Mouse (Mus musculus): ENCODE measurements around the gene Slc27a2. TPM values are rescaled to one million over a fixed set of nuclear protein-coding genes. Genes with fewer than 3 reads are reported as not detected.

Slc27a2 gene
- polyA plus RNA-seq, 1 experiment = 9.4 TPM

DNA sequence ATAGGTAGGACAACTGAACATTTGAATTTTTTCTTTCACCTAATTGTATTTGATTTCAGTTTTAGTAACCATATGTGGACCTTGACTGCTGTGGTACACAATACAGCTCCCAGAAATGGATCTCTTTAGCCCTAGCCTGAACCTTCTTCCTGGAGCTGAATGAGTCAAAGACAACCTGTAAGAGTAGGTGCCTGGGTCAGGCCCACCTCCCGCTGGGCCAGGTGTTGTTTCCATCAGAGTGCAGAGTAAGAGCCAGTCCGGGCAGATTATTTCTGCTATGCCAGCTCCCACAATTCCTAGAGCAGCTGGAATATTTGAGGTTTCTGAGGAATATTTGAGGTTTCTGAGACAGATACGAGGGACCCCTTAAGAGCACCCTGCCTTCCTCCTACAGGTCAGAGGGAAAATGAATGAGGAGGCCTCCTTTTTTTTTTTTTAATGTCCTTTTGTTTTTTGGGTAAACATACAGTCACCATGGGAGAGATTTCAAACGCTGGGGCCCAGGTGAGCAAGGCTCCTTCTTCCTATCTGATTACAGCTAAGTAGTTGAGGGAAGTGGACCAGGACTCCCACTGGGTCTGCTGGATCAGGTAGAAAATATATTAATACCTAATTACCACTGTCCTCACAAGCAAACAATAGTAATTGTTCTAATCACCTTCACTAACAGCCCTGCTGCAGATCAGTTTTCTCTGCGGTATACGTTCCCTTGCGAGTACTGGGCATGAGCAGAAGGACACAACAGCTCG is 32.6 kb downstream of the Slc27a2 start:
- TF ChIP-seq POLR2A (IDR thresholded peaks at IDR 0.05; ENCODE audit: borderline replicate concordance, insufficient read depth, low read length) = no peak
- TF ChIP-seq CTCF (IDR thresholded peaks at IDR 0.05; ENCODE audit: borderline replicate concordance, insufficient read depth, low read depth, low read length) = no peak
- Histone ChIP-seq H3K4me3 (replicated peaks; ENCODE audit: insufficient read depth, low read depth, low read length) (no peak overlapping the region), H3K27me3 (ENCODE audit: control insufficient read depth, insufficient read depth, low read length) (no peaks in the 10 kb centered on the region), H3K4me1 (ENCODE audit: control insufficient read depth, insufficient read depth, low read length) (no peaks in the 10 kb centered on the region), H3K27ac (ENCODE audit: insufficient read depth, low read length) (no peak overlapping the region)
- 83% methylated on average over 8 of the region's 8 CpGs for WGBS
- no peak for DNase-seq

DNA sequence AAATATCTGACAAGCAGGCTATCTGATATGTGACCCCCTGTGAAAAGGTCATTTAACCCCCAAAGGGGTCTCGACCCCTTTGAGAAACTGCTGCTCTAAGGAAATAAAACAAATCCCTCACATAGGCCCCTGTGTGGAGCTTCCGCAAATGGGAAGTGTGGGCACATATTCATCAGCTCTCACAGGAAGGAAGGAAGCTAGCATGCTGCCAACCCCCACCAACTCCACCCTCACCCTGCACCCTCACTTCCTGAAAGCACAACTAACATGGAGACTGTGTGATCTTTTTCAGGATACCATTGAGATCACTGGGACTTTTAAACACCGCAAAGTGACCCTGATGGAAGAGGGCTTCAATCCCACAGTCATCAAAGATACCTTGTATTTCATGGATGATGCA is 35.3 kb downstream of the Slc27a2 start:
- no peaks in the 10 kb centered on the region for H3K27me3 ChIP-seq (ENCODE audit: control insufficient read depth, insufficient read depth, low read length)
- H3K4me1 ChIP-seq (ENCODE audit: control insufficient read depth, insufficient read depth, low read length) = no peaks in the 10 kb centered on the region
- no peak overlapping the region for H3K27ac ChIP-seq (ENCODE audit: insufficient read depth, low read length)
- no peak for DNase-seq
- TF ChIP-seq POLR2A (IDR thresholded peaks at IDR 0.05; ENCODE audit: borderline replicate concordance, insufficient read depth, low read length) (no peak), CTCF (IDR thresholded peaks at IDR 0.05; ENCODE audit: borderline replicate concordance, insufficient read depth, low read depth, low read length) (no peak)
- no peak overlapping the region for H3K4me3 ChIP-seq (replicated peaks; ENCODE audit: insufficient read depth, low read depth, low read length)
- 91% methylated on average over 3 of the region's 3 CpGs for WGBS

DNA sequence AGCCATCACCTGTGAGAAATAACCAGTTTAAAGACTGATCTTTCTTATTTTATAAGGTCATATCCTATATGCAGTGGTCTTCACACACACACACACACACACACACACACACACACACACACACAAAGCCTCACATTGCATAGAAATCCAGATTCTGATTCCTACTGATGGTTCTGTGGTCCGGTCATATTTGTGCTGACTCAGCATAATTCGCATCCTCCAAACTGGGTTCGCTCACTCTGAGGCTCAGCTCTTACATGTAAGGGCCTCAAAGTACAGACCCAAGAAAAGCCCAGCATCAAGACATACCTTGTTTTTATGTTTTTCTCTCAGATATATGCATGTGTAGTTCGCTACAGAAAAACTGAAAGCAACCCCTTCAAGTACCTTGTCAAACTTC is 39.1 kb downstream of the Slc27a2 start:
- DNase-seq = no peak
- no peak for TF ChIP-seq CTCF (IDR thresholded peaks at IDR 0.05; ENCODE audit: borderline replicate concordance, insufficient read depth, low read depth, low read length)
- Histone ChIP-seq H3K27ac (ENCODE audit: insufficient read depth, low read length) (no peak overlapping the region), H3K4me1 (ENCODE audit: control insufficient read depth, insufficient read depth, low read length) (no peaks in the 10 kb centered on the region), H3K27me3 (ENCODE audit: control insufficient read depth, insufficient read depth, low read length) (no peaks in the 10 kb centered on the region), H3K4me3 (replicated peaks; ENCODE audit: insufficient read depth, low read depth, low read length) (no peak overlapping the region)
- 86% methylated on average over 4 of the region's 4 CpGs for WGBS

DNA sequence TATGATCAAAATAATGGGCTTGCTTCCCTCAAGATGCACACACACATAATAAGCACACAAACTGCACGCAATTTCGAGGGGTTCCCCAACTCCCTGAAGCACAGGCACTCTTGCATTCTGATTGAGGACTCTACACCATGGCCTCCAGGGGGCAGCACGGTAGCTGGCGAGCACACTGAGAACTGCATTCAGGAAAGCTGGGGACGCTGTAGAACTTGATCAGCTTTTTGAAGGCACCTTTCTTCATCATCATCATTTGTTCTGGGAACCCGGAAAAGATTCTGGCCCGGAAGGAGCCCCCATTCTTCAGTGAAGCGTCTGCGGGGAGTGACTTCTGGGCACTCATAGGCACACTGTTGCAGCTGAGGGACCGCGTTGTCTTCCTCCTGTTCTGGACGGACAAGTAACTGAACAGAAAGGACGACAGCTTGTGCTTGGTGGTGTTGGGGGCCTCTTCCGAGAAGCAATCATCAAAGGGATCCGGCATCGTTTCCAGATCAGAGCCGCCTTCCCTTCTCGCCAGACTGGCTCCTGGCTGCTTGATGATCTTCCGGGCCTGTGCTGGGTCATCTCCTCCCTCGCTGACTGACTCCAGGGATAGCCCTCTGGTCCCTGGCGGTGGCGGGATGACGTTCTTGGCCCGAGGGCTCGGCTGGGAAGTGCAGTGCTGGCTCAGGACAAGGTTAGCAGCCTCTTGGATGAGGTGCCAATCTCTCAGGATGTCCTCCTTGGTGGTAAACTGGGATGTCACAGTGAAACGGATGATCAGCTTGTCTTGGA is 41.8 kb downstream of the Slc27a2 start:
- Histone ChIP-seq H3K27me3 (ENCODE audit: control insufficient read depth, insufficient read depth, low read length) (no peaks in the 10 kb centered on the region), H3K4me1 (ENCODE audit: control insufficient read depth, insufficient read depth, low read length) (no peaks in the 10 kb centered on the region), H3K27ac (ENCODE audit: insufficient read depth, low read length) (no peak overlapping the region), H3K4me3 (replicated peaks; ENCODE audit: insufficient read depth, low read depth, low read length) (peak overlapping the region; percentile 37)
- TF ChIP-seq POLR2A (IDR thresholded peaks at IDR 0.05; ENCODE audit: borderline replicate concordance, insufficient read depth, low read length) = no peak
- peak; percentile 88 for TF ChIP-seq CTCF (IDR thresholded peaks at IDR 0.05; ENCODE audit: borderline replicate concordance, insufficient read depth, low read depth, low read length)
- peak; percentile 61 to 70 for DNase-seq
- 20% methylated on average over 26 of the region's 26 CpGs for WGBS

DNA sequence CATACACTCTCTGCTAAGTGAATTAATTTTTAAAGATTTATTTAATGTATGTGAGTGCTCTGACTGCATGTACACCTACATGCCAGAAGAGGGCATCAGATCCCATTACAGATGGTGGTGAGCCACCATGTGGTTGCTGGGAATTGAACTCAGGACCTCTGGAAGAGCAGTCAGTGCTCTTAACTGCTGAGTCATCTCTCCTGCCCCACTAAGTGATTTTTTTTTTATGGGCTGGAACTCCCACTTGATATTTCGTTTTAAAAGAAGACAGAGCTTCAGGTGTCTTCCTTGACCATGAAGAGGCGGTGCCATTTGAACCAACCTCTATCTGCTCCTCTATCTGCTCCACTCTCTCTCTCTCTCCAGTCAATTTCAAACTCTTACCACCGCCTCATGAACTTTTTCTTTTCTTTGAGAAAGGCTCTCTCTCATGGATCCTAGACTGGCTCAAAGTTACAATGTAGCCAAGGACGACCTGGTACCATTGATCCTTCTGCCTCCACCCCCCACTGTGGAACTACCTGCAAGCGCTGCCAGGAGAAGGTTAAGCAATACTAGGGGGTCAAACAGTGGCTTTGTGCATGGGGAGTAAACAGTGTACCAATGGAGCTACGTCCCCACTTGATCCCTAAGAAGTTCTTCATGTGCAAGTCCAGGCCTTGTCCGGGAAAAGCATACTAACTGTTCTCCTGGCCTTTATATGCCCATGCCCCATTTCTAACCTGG is 44.3 kb downstream of the Slc27a2 start:
- Histone ChIP-seq H3K4me1 (ENCODE audit: control insufficient read depth, insufficient read depth, low read length) (no peaks in the 10 kb centered on the region), H3K27me3 (ENCODE audit: control insufficient read depth, insufficient read depth, low read length) (no peaks in the 10 kb centered on the region), H3K27ac (ENCODE audit: insufficient read depth, low read length) (no peak overlapping the region), H3K4me3 (replicated peaks; ENCODE audit: insufficient read depth, low read depth, low read length) (no peak overlapping the region)
- 90% methylated on average over 7 of the region's 7 CpGs for WGBS
- DNase-seq = no peak
- TF ChIP-seq POLR2A (IDR thresholded peaks at IDR 0.05; ENCODE audit: borderline replicate concordance, insufficient read depth, low read length) = no peak
- TF ChIP-seq CTCF (IDR thresholded peaks at IDR 0.05; ENCODE audit: borderline replicate concordance, insufficient read depth, low read depth, low read length) = no peak

DNA sequence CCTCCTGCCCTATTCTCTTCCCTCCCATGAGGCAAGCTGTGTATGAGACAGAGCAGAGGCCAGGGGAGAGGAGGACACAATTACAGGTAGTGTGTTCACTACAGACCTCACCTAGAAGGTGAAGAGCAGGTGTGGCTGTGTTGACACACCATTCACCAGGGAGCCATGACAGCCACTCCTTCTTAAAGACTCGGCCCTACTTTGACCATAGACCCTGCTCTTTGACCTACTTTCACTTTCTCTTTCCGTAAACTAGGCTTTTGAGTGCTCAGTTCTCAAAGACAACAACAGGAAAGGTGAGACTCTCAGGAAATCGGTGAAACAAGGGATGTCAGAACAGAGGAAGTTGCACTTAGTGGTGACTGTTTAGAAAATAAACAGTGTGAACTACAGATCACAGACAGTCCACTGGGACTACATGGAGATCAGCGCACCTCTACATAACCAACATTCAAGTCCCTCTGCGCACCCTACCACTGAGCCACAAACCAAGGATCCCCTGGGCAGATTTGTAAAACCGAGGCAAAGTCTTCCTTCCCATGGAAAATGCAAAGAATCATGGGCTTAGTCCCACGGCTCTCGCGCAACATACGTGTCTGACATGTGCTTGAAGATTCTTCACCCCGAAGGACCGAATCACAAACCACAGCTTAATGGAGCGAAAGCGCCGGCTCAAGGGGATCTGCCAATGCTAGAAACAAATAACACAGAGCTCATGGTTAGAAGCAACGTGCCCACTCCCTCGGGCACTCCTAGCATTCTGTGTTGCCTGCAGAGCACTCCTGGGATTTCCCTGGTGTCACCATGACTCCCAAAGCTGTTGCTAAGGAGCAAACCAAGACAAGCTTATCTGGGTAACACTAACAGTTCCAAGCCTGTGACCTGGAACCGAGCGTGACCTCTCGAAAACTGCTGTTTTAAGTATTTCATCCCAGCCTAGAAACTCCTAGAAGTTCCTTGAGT is 45.4 kb downstream of the Slc27a2 start:
- 72% methylated on average over 20 of the region's 20 CpGs for WGBS
- no peak for DNase-seq
- Histone ChIP-seq H3K4me3 (replicated peaks; ENCODE audit: insufficient read depth, low read depth, low read length) (no peak overlapping the region), H3K27me3 (ENCODE audit: control insufficient read depth, insufficient read depth, low read length) (no peaks in the 10 kb centered on the region), H3K4me1 (ENCODE audit: control insufficient read depth, insufficient read depth, low read length) (no peaks in the 10 kb centered on the region), H3K27ac (ENCODE audit: insufficient read depth, low read length) (no peak overlapping the region)
- TF ChIP-seq CTCF (IDR thresholded peaks at IDR 0.05; ENCODE audit: borderline replicate concordance, insufficient read depth, low read depth, low read length) (no peak), POLR2A (IDR thresholded peaks at IDR 0.05; ENCODE audit: borderline replicate concordance, insufficient read depth, low read length) (no peak)

DNA sequence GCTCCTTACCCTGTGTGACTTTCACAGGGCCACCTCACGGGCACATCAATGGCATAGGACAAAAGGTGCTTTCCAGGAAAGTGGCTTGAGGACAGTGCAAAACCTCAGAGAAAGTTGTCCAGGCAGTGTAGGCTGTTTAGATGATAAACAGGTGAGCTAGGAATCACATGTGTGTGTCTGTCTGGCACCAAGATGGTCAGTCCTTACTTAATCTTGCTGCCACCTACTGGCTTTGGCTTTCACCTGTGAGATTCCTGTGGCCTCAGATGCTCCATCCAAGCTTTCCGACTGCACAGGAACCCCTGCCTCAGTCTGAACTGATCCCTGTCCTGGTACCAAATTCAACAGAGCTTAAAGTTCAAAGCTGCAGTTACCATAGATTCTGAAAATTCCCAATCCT is 46.2 kb downstream of the Slc27a2 start:
- no peaks in the 10 kb centered on the region for H3K27me3 ChIP-seq (ENCODE audit: control insufficient read depth, insufficient read depth, low read length)
- WGBS = 37% methylated on average over 2 of the region's 2 CpGs
- H3K4me3 ChIP-seq (replicated peaks; ENCODE audit: insufficient read depth, low read depth, low read length) = no peak overlapping the region
- no peaks in the 10 kb centered on the region for H3K4me1 ChIP-seq (ENCODE audit: control insufficient read depth, insufficient read depth, low read length)
- DNase-seq = no peak
- TF ChIP-seq CTCF (IDR thresholded peaks at IDR 0.05; ENCODE audit: borderline replicate concordance, insufficient read depth, low read depth, low read length) (0 out of 2 replicates have a peak, but pooled peaks have one; percentile 3), POLR2A (IDR thresholded peaks at IDR 0.05; ENCODE audit: borderline replicate concordance, insufficient read depth, low read length) (no peak)
- H3K27ac ChIP-seq (ENCODE audit: insufficient read depth, low read length) = no peak overlapping the region
